Mouse (Mus musculus): Measurements from ENCODE around the gene Six5.

DNA sequence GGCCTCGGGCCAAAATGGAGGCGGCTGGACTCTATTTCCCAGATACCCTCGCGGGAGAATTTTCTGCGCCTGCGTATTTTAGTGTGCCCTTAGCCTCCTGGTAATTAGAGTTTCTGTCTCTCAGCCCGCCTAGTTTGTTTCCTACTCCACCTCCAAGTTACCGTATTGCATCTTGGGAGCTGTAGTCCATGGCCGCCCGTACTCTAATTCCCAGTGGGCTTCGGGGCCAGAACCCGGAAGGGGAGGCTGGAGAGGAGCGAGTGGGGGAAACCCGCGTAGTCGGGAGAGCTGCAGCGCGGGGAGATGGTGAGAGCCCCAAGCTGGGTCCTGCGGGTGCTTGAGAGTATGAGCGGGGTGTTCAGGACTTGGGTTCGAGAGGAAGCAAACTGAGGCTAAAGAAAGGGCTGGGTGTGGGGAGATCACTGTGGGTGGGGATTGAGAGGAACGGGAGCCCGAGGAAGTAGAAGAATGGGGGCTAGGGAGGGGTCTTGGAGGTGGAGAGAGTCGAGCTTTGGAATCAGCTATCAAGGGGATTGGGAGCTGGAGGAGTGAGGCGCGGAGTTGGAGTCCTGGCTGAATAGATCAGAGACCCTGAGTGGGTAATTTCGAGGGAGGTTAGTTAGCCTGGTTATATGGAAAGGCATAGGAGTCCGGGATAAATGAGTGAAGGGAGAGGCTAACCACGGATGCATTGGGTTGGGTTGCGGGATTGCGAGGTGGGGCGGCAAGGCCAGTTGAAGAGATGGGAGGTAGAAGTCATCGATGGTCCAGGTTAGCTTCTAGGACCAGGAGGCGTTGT, 25.4 kb downstream of the Six5 start, which contains the start of gene Fbxo46:
- TF ChIP-seq CTCF (IDR thresholded peaks at IDR 0.05; ENCODE audit: low read depth, low read length) (no peak), GATA1 (IDR thresholded peaks at IDR 0.05; ENCODE audit: borderline replicate concordance, low read length) (no peak), POLR2AphosphoS5 (IDR thresholded peaks at IDR 0.05; ENCODE audit: insufficient replicate concordance, low read depth, low read length) (no peak), TAL1 (conservative IDR thresholded peaks at IDR 0.05; ENCODE audit: low read depth, low read length) (no peak), GATA2 (IDR thresholded peaks at IDR 0.05; ENCODE audit: borderline replicate concordance, low read depth, low read length) (no peak)

Measured in G1E (cell line).